Comparison of ENCODE assay signal across 1 mouse cellular context in the genomic region with DNA sequence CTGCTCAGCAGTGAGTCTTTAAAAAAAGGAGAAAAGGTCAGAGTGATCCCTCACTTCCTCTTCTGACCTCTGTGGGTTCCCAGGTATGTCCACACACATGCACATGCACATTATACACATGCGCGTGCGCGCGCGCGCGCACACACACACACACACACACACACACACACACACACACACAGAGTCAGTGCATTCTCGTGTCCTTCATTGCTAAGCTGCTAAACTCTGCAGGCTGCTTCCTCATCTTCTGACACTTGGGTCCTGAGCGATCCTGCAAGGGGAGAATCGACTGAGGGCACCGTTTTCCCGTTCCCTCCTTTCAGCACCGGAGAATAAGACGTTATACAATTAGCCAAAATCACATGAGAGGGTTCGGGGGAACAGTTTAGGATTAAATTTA.
TF ChIP-seq lines count a peak whose summit lies in the region.

No protein-coding gene starts in this region.

TF ChIP-seq in MEL, 35 proteins besides CTCF, POLR2A, EP300 and RAD21 (continued from another document):
- TF ChIP-seq MYB (IDR thresholded peaks at IDR 0.05; ENCODE audit: low read depth, low read length) (no peak), MXI1 (IDR thresholded peaks at IDR 0.05; ENCODE audit: low read depth, low read length) (peak; percentile 64), TCF12 (IDR thresholded peaks at IDR 0.05; ENCODE audit: low read depth, low read length) (peak; percentile 55), HCFC1 (IDR thresholded peaks at IDR 0.05; ENCODE audit: low read depth, low read length) (no peak), BHLHE40 (IDR thresholded peaks at IDR 0.05; ENCODE audit: borderline replicate concordance, low read depth, low read length) (peak; percentile 51; the same call in 1 of the 2 replicates), ZNF384 (IDR thresholded peaks at IDR 0.05; ENCODE audit: low read depth, low read length) (no peak), MAFK (IDR thresholded peaks at IDR 0.05; ENCODE audit: borderline replicate concordance, low read depth, low read length) (no peak), SMC3 (IDR thresholded peaks at IDR 0.05; ENCODE audit: low read depth, low read length) (no peak), USF2 (IDR thresholded peaks at IDR 0.05; ENCODE audit: borderline replicate concordance in 1 of 2, insufficient read depth in 1 of 2, low read depth in 1 of 2, low read length in 2 of 2) (no peak), ZC3H11A (IDR thresholded peaks at IDR 0.05; ENCODE audit: low read depth, low read length) (no peak), NELFE (IDR thresholded peaks at IDR 0.05; ENCODE audit: low read depth, low read length) (peak; percentile 54), POLR2AphosphoS2 (IDR thresholded peaks at IDR 0.05; ENCODE audit: low read length) (0 out of 2 replicates have a peak, but pooled peaks have one; percentile 6), POLR2AphosphoS5 (IDR thresholded peaks at IDR 0.05; ENCODE audit: borderline replicate concordance, low read depth, low read length) (0 out of 2 replicates have a peak, but pooled peaks have one; percentile 23), ETS1 (IDR thresholded peaks at IDR 0.05; ENCODE audit: low read depth, low read length) (peak; percentile 57), RCOR1 (IDR thresholded peaks at IDR 0.05; ENCODE audit: low read depth, low read length) (no peak), KAT2A (conservative IDR thresholded peaks at IDR 0.05; ENCODE audit: low read depth, low read length) (no peak; the same call in 1 of the 2 replicates), NRF1 (IDR thresholded peaks at IDR 0.05; ENCODE audit: insufficient read depth, low read depth, low read length, poor library complexity, severe bottlenecking) (peak; percentile 79), USF1 (IDR thresholded peaks at IDR 0.05; ENCODE audit: low read depth, low read length) (no peak), CHD2 (IDR thresholded peaks at IDR 0.05; ENCODE audit: low read length) (no peak), ZKSCAN1 (IDR thresholded peaks at IDR 0.05; ENCODE audit: low read depth, low read length) (no peak), ZMIZ1 (IDR thresholded peaks at IDR 0.05; ENCODE audit: low read depth, low read length) (0 out of 2 replicates have a peak, but pooled peaks have one; percentile 35), MAZ (IDR thresholded peaks at IDR 0.05; ENCODE audit: low read depth, low read length) (no peak), MYC (IDR thresholded peaks at IDR 0.05; ENCODE audit: low read depth, low read length) (peak; percentile 75)
